Mouse (Mus musculus) liver, adult (tissue): ENCODE results near the gene Gng7.

Experiments used
- GATA4 ChIP-seq: IDR thresholded peaks from 2 replicates; pipeline ENCODE4 v1.6.1; 2014; ENCODE audit warnings: mild to moderate bottlenecking, low read length; ENCODE audit not compliant: insufficient replicate concordance

The Gng7 gene

GRCm38 (mm10) chr10:80935241-80935640, 79.5 kb downstream of the Gng7 start:
- TF ChIP-seq GATA4 = no peak

- no peak for TF ChIP-seq GATA4
Observed at GRCm38 (mm10) chr10:80934136-80934985, 80.4 kb downstream of the Gng7 start.

- no peak for TF ChIP-seq GATA4
Observed at GRCm38 (mm10) chr10:80933421-80933979, 81.2 kb downstream of the Gng7 start.

- no peak for TF ChIP-seq GATA4
Observed at GRCm38 (mm10) chr10:80932700-80933420, 81.9 kb downstream of the Gng7 start.

GRCm38 (mm10) chr10:80932206-80932605, 82.5 kb downstream of the Gng7 start:
- TF ChIP-seq GATA4 = no peak

GRCm38 (mm10) chr10:80931695-80932094, 83.0 kb downstream of the Gng7 start:
- no peak for TF ChIP-seq GATA4

- TF ChIP-seq GATA4 = no peak
Observed at GRCm38 (mm10) chr10:80931153-80931671, 83.5 kb downstream of the Gng7 start.

- TF ChIP-seq GATA4 = no peak
Observed at GRCm38 (mm10) chr10:80930361-80931152, 84.2 kb downstream of the Gng7 start.

GRCm38 (mm10) chr10:80929299-80930226, 85.2 kb downstream of the Gng7 start, which contains the start of gene Gadd45b:
Gene Gadd45b (plus strand): TSS chr10:80930073.
- TF ChIP-seq GATA4 = no peak

GRCm38 (mm10) chr10:80928586-80929298, 86.0 kb downstream of the Gng7 start:
- peak; percentile 12; the same call in 1 of the 2 replicates for TF ChIP-seq GATA4

- no peak for TF ChIP-seq GATA4
Observed at GRCm38 (mm10) chr10:80925472-80925871, 89.3 kb downstream of the Gng7 start.

- TF ChIP-seq GATA4 = no peak
Observed at GRCm38 (mm10) chr10:80921923-80922322, 92.8 kb downstream of the Gng7 start.

- TF ChIP-seq GATA4 = no peak
Observed at GRCm38 (mm10) chr10:80917779-80918434, 96.8 kb downstream of the Gng7 start, which contains the start of gene Lmnb2. Gene Lmnb2 (minus strand): TSS chr10:80918245.
